Mouse (Mus musculus): ENCODE results near the gene Zfp26.

Zfp26 gene

GRCm38 (mm10) chr9:20459377-20460317 is at the start of gene Zfp26:
Zfp26 (minus strand) TSS chr9:20460162.
- peak; percentile 68 to 81 for DNase-seq (ENCODE audit: low spot score in 2 of 2)

- DNase-seq (ENCODE audit: low spot score in 2 of 2): no peak
Measured at GRCm38 (mm10) chr9:20509676-20510075, 49.7 kb upstream of the Zfp26 start.

- no peak for DNase-seq (ENCODE audit: low spot score in 2 of 2)
Measured at GRCm38 (mm10) chr9:20504801-20505200, 44.8 kb upstream of the Zfp26 start.

- peak in 1 of 2 experiments; percentile 5 for DNase-seq (ENCODE audit: low spot score in 2 of 2)
Measured at GRCm38 (mm10) chr9:20493281-20493680, 33.3 kb upstream of the Zfp26 start.

GRCm38 (mm10) chr9:20492527-20493233 is 32.7 kb upstream of the Zfp26 start, which contains the start of gene Zfp426:
Zfp426 (minus strand) TSS chr9:20492746.
- DNase-seq (ENCODE audit: low spot score in 2 of 2): peak; percentile 81 to 83

- no peak for DNase-seq (ENCODE audit: low spot score in 2 of 2)
Measured at GRCm38 (mm10) chr9:20491858-20492526, 32.0 kb upstream of the Zfp26 start.

GRCm38 (mm10) chr9:20489536-20489935 is 29.6 kb upstream of the Zfp26 start:
- DNase-seq (ENCODE audit: low spot score in 2 of 2): no peak

GRCm38 (mm10) chr9:20479396-20479795 is 19.4 kb upstream of the Zfp26 start:
- DNase-seq (ENCODE audit: low spot score in 2 of 2): no peak

GRCm38 (mm10) chr9:20476632-20477031 is 16.7 kb upstream of the Zfp26 start:
- no peak for DNase-seq (ENCODE audit: low spot score in 2 of 2)

GRCm38 (mm10) chr9:20466761-20467442 is 6.9 kb upstream of the Zfp26 start:
- DNase-seq (ENCODE audit: low spot score in 2 of 2): peak; percentile 32 to 39

- no peak for DNase-seq (ENCODE audit: low spot score in 2 of 2)
Measured at GRCm38 (mm10) chr9:20453647-20454046, 6.3 kb downstream of the Zfp26 start.

GRCm38 (mm10) chr9:20451493-20451892 is 8.5 kb downstream of the Zfp26 start:
- no peak for DNase-seq (ENCODE audit: low spot score in 2 of 2)

- no peak for DNase-seq (ENCODE audit: low spot score in 2 of 2)
Measured at GRCm38 (mm10) chr9:20443183-20443783, 16.7 kb downstream of the Zfp26 start.

- no peak for DNase-seq (ENCODE audit: low spot score in 2 of 2)
Measured at GRCm38 (mm10) chr9:20430004-20430403, 30.0 kb downstream of the Zfp26 start.

- DNase-seq (ENCODE audit: low spot score in 2 of 2): no peak
Measured at GRCm38 (mm10) chr9:20411460-20411859, 48.5 kb downstream of the Zfp26 start.

- DNase-seq (ENCODE audit: low spot score in 2 of 2): no peak
Measured at GRCm38 (mm10) chr9:20409319-20409718, 50.6 kb downstream of the Zfp26 start.

GRCm38 (mm10) chr9:20385343-20385703 is 74.6 kb downstream of the Zfp26 start:
- DNase-seq (ENCODE audit: low spot score in 2 of 2): peak in 1 of 2 experiments; percentile 3

GRCm38 (mm10) chr9:20384532-20385342 is 75.2 kb downstream of the Zfp26 start, which contains the start of gene Zfp560:
Zfp560 (minus strand) TSS chr9:20385177.
- DNase-seq (ENCODE audit: low spot score in 2 of 2): peak; percentile 85 to 89

- DNase-seq (ENCODE audit: low spot score in 2 of 2): no peak
Measured at GRCm38 (mm10) chr9:20383659-20384058, 76.3 kb downstream of the Zfp26 start.

All from urinary bladder, postnatal 36 days (tissue).